Mouse (Mus musculus) heart, embryonic 11.5 days (tissue): ENCODE measurements around the gene Btbd2. TPM values are rescaled to one million over a fixed set of nuclear protein-coding genes. Genes with fewer than 3 reads are reported as not detected.
"Not testable (repeated sequence)": the region's sequence is repeated elsewhere in the genome, so short reads cannot be mapped to it uniquely, and the experiment has no call there.

Experiments used
- ATAC-seq: fragments of 200-750 bp; cut with Nextera tagmentation; replicated peaks from 2 replicates; pipeline ENCODE4 v1.8.0; 2017; ENCODE audit warnings: moderate library complexity; ENCODE audit not compliant: insufficient number of reproducible peaks, low FRiP score, low TSS enrichment
- H3K27ac ChIP-seq: fragments of 300-500 bp; sonication (generic); 2 replicates; pipeline ENCODE4 v1.5.1; 2014; ENCODE audit warnings: mild to moderate bottlenecking, low read depth, low read length
- H3K27me3 ChIP-seq: fragments of 300-500 bp; sonication (generic); 2 replicates; pipeline ENCODE4 v1.6.1; 2014; ENCODE audit warnings: mild to moderate bottlenecking, low read length, mixed read lengths; ENCODE audit not compliant: control insufficient read depth, insufficient read depth
- H3K36me3 ChIP-seq: fragments of 300-500 bp; sonication (generic); 2 replicates; pipeline ENCODE4 v1.6.1; 2014; ENCODE audit warnings: mild to moderate bottlenecking, low read length, moderate library complexity, mixed read lengths; ENCODE audit not compliant: control insufficient read depth, insufficient read depth
- H3K4me1 ChIP-seq: fragments of 300-500 bp; sonication (generic); 2 replicates; pipeline ENCODE4 v1.6.1; 2014; ENCODE audit warnings: low read length; ENCODE audit not compliant: control insufficient read depth, insufficient read depth
- H3K4me2 ChIP-seq: fragments of 300-500 bp; sonication (generic); 2 replicates; pipeline ENCODE4 v1.6.1; 2014; ENCODE audit warnings: mild to moderate bottlenecking, moderate library complexity
- H3K4me3 ChIP-seq: fragments of 300-500 bp; sonication (generic); 2 replicates; pipeline ENCODE4 v1.5.1; 2014; ENCODE audit warnings: low read depth, low read length
- H3K9ac ChIP-seq: fragments of 300-500 bp; sonication (generic); 2 replicates; pipeline ENCODE4 v1.6.1; 2014; ENCODE audit warnings: mild to moderate bottlenecking, low read depth, low read length, moderate library complexity
- H3K9me3 ChIP-seq: fragments of 300-500 bp; sonication (generic); replicated peaks from 2 replicates; pipeline ENCODE4 v1.6.1; 2016; ENCODE audit warnings: low read length; ENCODE audit not compliant: control insufficient read depth
- WGBS: fragments of 180-500 bp; shearing (Covaris S2); extraction: QIAGEN DNeasy Blood & Tissue Kit; methylation state at CpG from one replicate; pipeline ENCODE4 v1.1.7; 2014; ENCODE audit not compliant: insufficient replicate concordance; 5-methylcytosine and 5-hydroxymethylcytosine counted together
- microRNA-seq: library from miRNA; unstranded; fragments of <30 nt; microRNA quantifications from one replicate; pipeline ENCODE4, GENCODE M21; 2016; ENCODE audit warnings: borderline number of aligned reads
- polyA plus RNA-seq: library from polyadenylated mRNA; unstranded; fragments of >200 nt; fragmentation: Nextera tagmentation; extraction: Ambion mirVana; gene quantifications from 2 replicates; pipeline ENCODE4 v1.2.1, GENCODE M21; 2014

Gene Btbd2
- polyA plus RNA-seq, 1 experiment from 2014 or later, result 37.6 TPM

DNA sequence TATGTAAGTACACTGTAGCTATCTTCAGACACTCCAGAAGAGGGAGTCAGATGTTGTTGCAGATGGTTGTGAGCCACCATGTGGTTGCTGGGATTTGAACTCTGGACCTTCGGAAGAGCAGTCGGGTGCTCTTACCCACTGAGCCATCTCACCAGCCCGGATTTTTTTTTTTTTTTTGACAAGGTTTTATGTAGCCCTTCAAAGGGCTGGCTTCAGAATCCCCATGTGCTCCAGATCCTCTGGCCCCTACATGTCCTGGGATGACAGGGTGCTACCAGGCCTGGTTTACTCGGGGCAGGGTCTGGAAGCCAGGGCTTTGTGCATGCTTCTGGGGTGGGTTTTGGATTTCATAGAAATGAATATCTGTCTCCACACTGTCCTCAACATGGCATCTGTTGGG, 51.1 kb downstream of the Btbd2 start, which contains the start of gene Gm49322:
TSS of gene Gm49322 (plus strand) at position 301 of the 400 bp plus-strand sequence.
- H3K27ac ChIP-seq, H3K4me3 ChIP-seq, H3K27me3 ChIP-seq, H3K9me3 ChIP-seq, ATAC-seq, H3K4me2 ChIP-seq, H3K4me1 ChIP-seq, H3K9ac ChIP-seq: not testable (repeated sequence)
- 80% methylated on average over 4 of the region's 4 CpGs for WGBS
- H3K36me3 ChIP-seq, result peaks cover 13% of the 10 kb centered on the region

DNA sequence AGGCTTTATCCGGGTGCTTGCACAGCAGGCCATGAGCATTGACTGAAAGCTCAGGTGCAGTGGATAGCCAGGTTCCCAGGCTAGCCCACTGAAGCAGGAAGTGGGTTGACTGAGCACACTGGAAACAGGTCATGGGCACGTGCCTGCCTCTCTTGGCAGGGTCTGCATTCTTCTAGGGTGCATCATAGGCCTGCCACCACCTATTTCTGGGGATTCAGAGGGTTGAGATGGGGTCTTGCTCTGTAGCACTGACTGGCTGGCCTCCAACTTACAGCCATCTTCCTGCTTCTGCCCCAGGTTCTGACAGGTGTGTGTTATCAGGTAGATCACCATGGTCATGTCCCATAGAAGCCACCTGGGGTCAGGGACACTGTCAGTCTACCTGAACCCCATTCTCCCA, 51.9 kb downstream of the Btbd2 start:
- ATAC-seq, result no peak
- Histone ChIP-seq H3K9ac (no peak overlapping the region), H3K27ac (no peak overlapping the region), H3K4me3 (no peak overlapping the region), H3K36me3 (peaks cover 13% of the 10 kb centered on the region), H3K9me3 (no peaks in the 10 kb centered on the region), H3K4me1 (peaks cover 7% of the 10 kb centered on the region), H3K27me3 (no peaks in the 10 kb centered on the region), H3K4me2 (no peak overlapping the region; the same call in 1 of the 2 replicates)
- WGBS, result 82% methylated on average over 2 of the region's 2 CpGs

DNA sequence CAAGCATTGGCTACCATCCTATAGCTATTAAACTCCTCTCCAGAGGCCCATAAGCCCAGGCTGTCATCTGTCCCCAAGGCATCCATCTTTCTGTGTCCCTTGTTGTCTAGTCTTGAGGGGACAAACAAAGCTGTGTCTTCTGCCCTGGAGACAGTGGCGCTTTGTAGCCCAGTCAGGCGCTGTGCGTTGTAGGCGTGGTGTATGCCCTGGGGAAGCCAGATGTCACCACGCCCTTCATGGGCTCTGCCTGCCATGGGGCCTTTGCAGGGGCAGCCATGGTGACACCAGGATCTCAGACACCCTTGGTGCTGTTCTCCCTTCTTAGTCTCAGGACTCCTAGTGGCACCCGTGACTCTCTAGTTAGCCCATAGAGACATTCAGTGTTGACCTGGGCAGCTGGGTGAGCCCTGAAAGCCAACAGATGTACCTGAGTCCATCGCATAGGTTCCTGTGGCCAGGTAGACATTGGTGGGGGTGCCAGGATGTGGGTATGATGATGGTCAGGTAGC, 52.8 kb downstream of the Btbd2 start:
- no peak for ATAC-seq
- WGBS, result 87% methylated on average over 7 of the region's 7 CpGs

DNA sequence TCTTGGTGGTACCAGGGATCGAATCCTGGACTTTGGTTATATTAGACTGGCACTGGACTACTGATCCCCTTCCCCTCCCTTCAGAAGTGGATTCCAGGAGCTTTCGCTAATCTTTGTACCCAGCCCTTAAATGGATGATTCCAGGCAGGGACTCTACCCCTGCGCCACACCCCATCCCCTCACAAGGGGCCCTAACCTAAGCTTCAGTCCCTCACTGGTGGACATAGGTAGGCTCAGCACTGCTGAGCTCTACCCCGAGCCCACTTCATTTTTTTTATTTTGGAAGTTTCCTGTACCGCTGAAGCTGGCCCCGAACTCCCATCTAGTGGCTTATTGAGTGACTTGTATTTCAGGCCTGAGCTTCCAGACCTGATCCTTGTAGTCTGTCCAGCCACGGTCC, 53.5 kb downstream of the Btbd2 start:
- WGBS, result 32% methylated on average over 7 of the region's 7 CpGs
- Histone ChIP-seq H3K9ac (peak overlapping the region; percentile 71), H3K27ac (peak overlapping the region; percentile 58), H3K9me3 (no peaks in the 10 kb centered on the region), H3K27me3 (no peaks in the 10 kb centered on the region), H3K4me3 (peak overlapping the region; percentile 65), H3K36me3 (peaks cover 12% of the 10 kb centered on the region), H3K4me2 (peak overlapping the region; percentile 80), H3K4me1 (peaks cover 7% of the 10 kb centered on the region)
- no peak for ATAC-seq

More for the DNA sequence above, 52.8 kb downstream of the Btbd2 start:
- Histone ChIP-seq H3K9me3 (no peaks in the 10 kb centered on the region), H3K4me3 (peak overlapping the region; percentile 65), H3K36me3 (peaks cover 13% of the 10 kb centered on the region), H3K27me3 (no peaks in the 10 kb centered on the region), H3K4me1 (peaks cover 7% of the 10 kb centered on the region), H3K4me2 (peak overlapping the region; percentile 80), H3K9ac (peak overlapping the region; percentile 71), H3K27ac (peak overlapping the region; percentile 58; the same call in 1 of the 2 replicates)

DNA sequence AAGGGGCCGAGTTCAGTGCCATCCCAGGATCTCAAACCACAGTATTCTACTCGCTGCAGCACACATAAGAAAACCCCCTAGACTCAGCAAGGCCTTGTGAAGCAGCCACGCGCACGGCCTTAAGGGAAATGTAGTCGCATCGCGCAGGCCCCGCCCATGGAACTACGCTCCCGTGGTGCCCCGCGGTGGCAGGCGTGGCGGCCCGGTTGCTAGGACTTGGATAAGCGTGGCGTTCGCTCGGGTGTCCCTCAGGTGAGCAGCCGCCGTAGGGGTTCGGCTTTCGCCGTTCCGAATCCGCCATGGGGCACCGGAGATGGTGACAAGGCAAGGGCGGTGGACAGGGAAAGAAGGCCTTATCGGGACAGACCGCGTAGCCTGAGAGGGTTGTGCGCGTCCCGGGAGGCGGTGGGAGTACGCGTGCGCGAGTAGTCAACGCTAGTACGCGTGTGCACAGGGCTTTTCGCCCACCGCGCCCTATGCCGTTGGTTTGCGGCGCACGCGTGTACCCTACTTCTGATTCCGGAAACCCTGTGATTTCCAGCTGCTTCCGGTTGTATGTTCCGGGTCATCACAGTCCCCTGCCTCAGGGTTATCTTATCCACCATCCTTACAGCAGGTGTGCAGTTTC, 54.1 kb downstream of the Btbd2 start, which contains the start of the genes Scamp4 and Adat3:
TSS of gene Scamp4 (plus strand) at position 175 of the 628 bp plus-strand sequence.
TSS of gene Adat3 (plus strand) at position 183 of the 628 bp plus-strand sequence.
- peak within 1 kb of the TSS; percentile 58 for H3K27ac ChIP-seq
- peak within 1 kb of the TSS; percentile 71 for H3K9ac ChIP-seq
- peaks cover 7% of the 10 kb centered on the region for H3K4me1 ChIP-seq
- H3K4me2 ChIP-seq, result peak within 1 kb of the TSS; percentile 80
- no peaks in the 10 kb centered on the region for H3K27me3 ChIP-seq
- H3K9me3 ChIP-seq, result no peaks in the 10 kb centered on the region
- WGBS, result under 1% methylated on average over 54 of the region's 54 CpGs
- ATAC-seq, result peak; percentile 87
- peaks cover 8% of the 10 kb centered on the region; the same call in 1 of the 2 replicates for H3K36me3 ChIP-seq
- peak within 1 kb of the TSS; percentile 65 for H3K4me3 ChIP-seq

DNA sequence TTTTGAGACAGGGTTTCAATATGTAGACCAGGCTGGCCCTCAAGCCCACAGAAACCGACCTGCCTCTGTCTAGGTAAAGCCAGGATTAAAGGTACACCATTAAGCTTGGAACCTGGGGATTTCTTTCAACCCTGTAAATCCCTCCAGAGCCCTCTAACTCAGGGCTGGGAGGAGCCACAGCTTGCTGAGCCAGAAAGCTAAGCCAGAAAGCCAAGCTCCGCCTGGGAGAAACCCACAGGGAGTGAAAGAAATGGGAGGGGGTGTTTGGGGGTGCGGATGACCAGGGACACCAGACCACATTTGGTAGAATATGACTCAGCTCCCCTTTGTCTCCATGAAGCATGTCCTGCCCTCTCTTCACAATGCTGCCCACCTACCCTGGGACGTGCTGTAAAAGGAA, 60.6 kb downstream of the Btbd2 start:
- H3K9me3 ChIP-seq, result no peaks in the 10 kb centered on the region
- no peak overlapping the region for H3K4me2 ChIP-seq
- H3K27ac ChIP-seq, result no peak overlapping the region
- H3K9ac ChIP-seq, result no peak overlapping the region
- H3K27me3 ChIP-seq, result no peaks in the 10 kb centered on the region
- no peaks in the 10 kb centered on the region for H3K4me1 ChIP-seq
- no peak overlapping the region for H3K4me3 ChIP-seq
- ATAC-seq, result no peak
- 31% methylated on average over 4 of the region's 4 CpGs for WGBS
- H3K36me3 ChIP-seq, result no peaks in the 10 kb centered on the region

Small RNA genes within 50 kb of the gene (microRNA-seq; reads per million reads assigned to microRNA genes)
- 0.20 reads per million for gene Mir6912

Other genes with a start within 250 kb of the Btbd2 start
- 66.1 and 69.8 TPM in 2 replicates for gene Tcf3, start 223.4 kb downstream of the Btbd2 start, polyA plus RNA-seq
- 0.04 TPM in 1 of 2 replicates, not detected in the other for gene Onecut3, start 162.2 kb downstream of the Btbd2 start, polyA plus RNA-seq
- gene Atp8b3, start 117.9 kb downstream of the Btbd2 start, polyA plus RNA-seq, result 0.09 TPM in 1 of 2 replicates, not detected in the other
- 18.0 and 18.1 TPM in 2 replicates for gene Rexo1, start 95.5 kb downstream of the Btbd2 start, polyA plus RNA-seq
- 4.9 and 5.5 TPM in 2 replicates for gene Klf16, start 79.8 kb downstream of the Btbd2 start, polyA plus RNA-seq
- 94.3 and 100 TPM in 2 replicates for gene Abhd17a, start 66.7 kb downstream of the Btbd2 start, polyA plus RNA-seq
- gene Scamp4, start 54.2 kb downstream of the Btbd2 start, polyA plus RNA-seq, result 76.9 and 78.1 TPM in 2 replicates
- gene Adat3, start 54.2 kb downstream of the Btbd2 start, polyA plus RNA-seq, result 6.2 and 6.6 TPM in 2 replicates
- gene Gm49322, start 51.0 kb downstream of the Btbd2 start, polyA plus RNA-seq, result 0.83 and 0.84 TPM in 2 replicates
- 64.6 and 67.6 TPM in 2 replicates for gene Csnk1g2, start 34.2 kb downstream of the Btbd2 start, polyA plus RNA-seq
- 62.1 and 68.8 TPM in 2 replicates for gene Mknk2, start 21.0 kb upstream of the Btbd2 start, polyA plus RNA-seq
- gene Mob3a, start 44.9 kb upstream of the Btbd2 start, polyA plus RNA-seq, result 38.9 and 39.0 TPM in 2 replicates
- 8.2 and 8.5 TPM in 2 replicates for gene Izumo4, start 45.1 kb upstream of the Btbd2 start, polyA plus RNA-seq
- gene Ap3d1, start 85.2 kb upstream of the Btbd2 start, polyA plus RNA-seq, result 51.5 and 59.3 TPM in 2 replicates
- gene Dot1l, start 98.1 kb upstream of the Btbd2 start, polyA plus RNA-seq, result 23.1 and 27.3 TPM in 2 replicates
- 68.6 and 68.7 TPM in 2 replicates for gene Sf3a2, start 141.1 kb upstream of the Btbd2 start, polyA plus RNA-seq
- 89.0 and 97.7 TPM in 2 replicates for gene Plekhj1, start 141.6 kb upstream of the Btbd2 start, polyA plus RNA-seq
- 0.11 TPM in 1 of 2 replicates, not detected in the other for gene Amh, start 148.2 kb upstream of the Btbd2 start, polyA plus RNA-seq
- gene Jsrp1, start 156.4 kb upstream of the Btbd2 start, polyA plus RNA-seq, result 8.0 and 10.0 TPM in 2 replicates
- gene Oaz1, start 169.6 kb upstream of the Btbd2 start, polyA plus RNA-seq, result 1,894 and 1,935 TPM in 2 replicates
- 0.14 TPM in 1 of 2 replicates, not detected in the other for gene Lingo3, start 187.0 kb upstream of the Btbd2 start, polyA plus RNA-seq
- 201 and 218 TPM in 2 replicates for gene Lsm7, start 198.1 kb upstream of the Btbd2 start, polyA plus RNA-seq
- gene Sppl2b, start 198.2 kb upstream of the Btbd2 start, polyA plus RNA-seq, result 22.9 and 26.3 TPM in 2 replicates
- not detected in 2 replicates for gene Tmprss9, start 214.8 kb upstream of the Btbd2 start, polyA plus RNA-seq
- gene Timm13, start 243.9 kb upstream of the Btbd2 start, polyA plus RNA-seq, result 300 and 340 TPM in 2 replicates